Mouse (Mus musculus) ES-E14 (cell line): ENCODE measurements around the gene Cox5b. TPM values are rescaled to one million over a fixed set of nuclear protein-coding genes. Genes with fewer than 3 reads are reported as not detected.

ENCODE experiments used
- DNase-seq: peaks from one replicate; pipeline ENCODE4 v3.0.0-alpha.2; 2013; ENCODE audit warnings: low read depth, low spot score
- H3K27ac ChIP-seq: 2 replicates; pipeline ENCODE4 v1.5.1; 2012; ENCODE audit warnings: low read depth, mild to moderate bottlenecking, low read length, moderate library complexity, mixed read lengths; ENCODE audit not compliant: poor library complexity, insufficient read depth, severe bottlenecking
- H3K36me3 ChIP-seq: 2 replicates; pipeline ENCODE4 v1.6.1; 2012; ENCODE audit warnings: mild to moderate bottlenecking, low read length, moderate library complexity, mixed read lengths; ENCODE audit not compliant: control insufficient read depth, poor library complexity, insufficient read depth, severe bottlenecking
- H3K4me1 ChIP-seq, 2 experiments: fragments of 150-350 bp in 1 of 2; sonication (generic) in 1 of 2; 2 replicates each; pipeline ENCODE4 v1.6.1; 2012; ENCODE audit warnings: low read length in 2 of 2, mild to moderate bottlenecking in 1 of 2, mixed read lengths in 1 of 2; ENCODE audit not compliant: control insufficient read depth in 2 of 2, insufficient read depth in 2 of 2, poor library complexity in 1 of 2
- H3K4me3 ChIP-seq, 2 experiments: fragments of 150-350 bp in 1 of 2; sonication (generic) in 1 of 2; 2 replicates each; pipeline ENCODE4 v1.5.1; 2012; ENCODE audit warnings: low read length in 2 of 2, low read depth in 1 of 2, mild to moderate bottlenecking in 1 of 2, mixed read lengths in 1 of 2; ENCODE audit not compliant: insufficient read depth in 1 of 2, poor library complexity in 1 of 2, severe bottlenecking in 1 of 2
- H3K9ac ChIP-seq: 2 replicates; pipeline ENCODE4 v1.6.1; 2012; ENCODE audit warnings: low read depth, mild to moderate bottlenecking, low read length, mixed read lengths; ENCODE audit not compliant: poor library complexity, insufficient read depth, severe bottlenecking
- H3K9me3 ChIP-seq: fragments of 150-350 bp; sonication (generic); 2 replicates; pipeline ENCODE4 v1.6.1; 2012; ENCODE audit warnings: low read depth, mild to moderate bottlenecking, low read length; ENCODE audit not compliant: control insufficient read depth, insufficient read depth
- CHD2 ChIP-seq: IDR thresholded peaks from 2 replicates; pipeline ENCODE4 v1.6.1; 2014; ENCODE audit warnings: mild to moderate bottlenecking, low read depth, low read length, inconsistent platforms
- HCFC1 ChIP-seq: IDR thresholded peaks from 2 replicates; pipeline ENCODE4 v1.6.1; 2012; ENCODE audit warnings: low read length, inconsistent platforms, borderline replicate concordance; ENCODE audit not compliant: insufficient read depth
- MAFK ChIP-seq: IDR thresholded peaks from 2 replicates; pipeline ENCODE4 v1.6.1; 2014; ENCODE audit warnings: mild to moderate bottlenecking, low read depth, low read length, inconsistent platforms; ENCODE audit not compliant: insufficient read depth
- ZC3H11A ChIP-seq: IDR thresholded peaks from 2 replicates; pipeline ENCODE4 v1.6.1; 2012; ENCODE audit warnings: low read depth, mild to moderate bottlenecking, inconsistent platforms, low read length, borderline replicate concordance
- ZNF384 ChIP-seq: IDR thresholded peaks from 2 replicates; pipeline ENCODE4 v1.6.1; 2012; ENCODE audit warnings: low read depth, low read length, inconsistent platforms
- in situ Hi-C, 2 experiments: fragments of 600-800 bp; cut with MboI; formaldehyde crosslinking; loops; one replicate each; pipeline ENCODE4 v1.15.1; 2025; ENCODE audit warnings: low sequenced_read_pairs in 2 of 2, inconsistent platforms in 1 of 2; ENCODE audit not compliant: unreplicated experiment in 2 of 2
- total RNA-seq: library from RNA; depleted of rRNA; stranded (reverse); fragments of 300-350 nt; gene quantifications from 2 replicates; pipeline ENCODE4 v1.2.3, GENCODE M21; 2012; rRNA removed

The Cox5b gene
- total RNA-seq, 1 experiment, result 598 TPM

DNA sequence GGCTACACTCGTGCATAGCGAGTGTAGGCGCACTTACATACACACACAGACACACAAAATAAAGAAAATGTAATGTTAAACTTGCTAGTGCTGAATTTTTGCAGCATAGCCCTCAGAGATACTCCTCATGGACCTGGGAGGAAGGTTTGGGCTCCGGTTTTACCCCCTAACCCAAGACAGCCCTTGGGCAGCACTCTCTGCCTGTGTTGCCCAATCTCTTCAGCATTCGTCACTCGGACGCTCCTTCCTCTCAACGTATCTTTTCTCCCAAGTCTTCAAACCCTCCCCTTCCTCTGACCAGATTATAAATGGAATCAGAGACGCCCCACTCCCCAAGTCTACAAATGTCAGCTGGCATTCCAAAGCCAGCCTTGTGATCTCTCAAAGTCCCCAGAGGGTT is 51.8 kb downstream of the Cox5b start:
- H3K4me1 ChIP-seq, result peaks cover 0 to 7% of the 10 kb centered on the region in 2 experiments; a peak in 1 of 4 replicates
- H3K36me3 ChIP-seq, result no peaks in the 10 kb centered on the region
- DNase-seq, result no peak
- no peak overlapping the region for H3K27ac ChIP-seq
- no peak overlapping the region for H3K4me3 ChIP-seq
- no peaks in the 10 kb centered on the region for H3K9me3 ChIP-seq
- H3K9ac ChIP-seq, result no peak overlapping the region
- in situ Hi-C loops, result no loop called here
- TF ChIP-seq MAFK, result no peak
- no peak for TF ChIP-seq CHD2
- no peak for TF ChIP-seq HCFC1
- no peak for TF ChIP-seq ZNF384
- no peak for TF ChIP-seq ZC3H11A

Other genes with a start within 250 kb of the Cox5b start
- gene Lman2l, start 246.2 kb upstream of the Cox5b start, total RNA-seq, result 10.9 and 13.0 TPM in 2 replicates
- 10.7 and 17.9 TPM in 2 replicates for gene Cnnm4, start 219.8 kb upstream of the Cox5b start, total RNA-seq
- gene Cnnm3, start 179.6 kb upstream of the Cox5b start, total RNA-seq, result 28.6 and 50.7 TPM in 2 replicates
- gene Ankrd23, start 154.6 kb upstream of the Cox5b start, total RNA-seq, result 5.0 and 5.5 TPM in 2 replicates
- gene Gm42417, start 152.0 kb upstream of the Cox5b start, total RNA-seq, result 0.21 TPM in 1 of 2 replicates, not detected in the other
- 11.3 and 15.7 TPM in 2 replicates for gene Ankrd39, start 144.0 kb upstream of the Cox5b start, total RNA-seq
- 9.8 and 10.0 TPM in 2 replicates for gene Sema4c, start 133.1 kb upstream of the Cox5b start, total RNA-seq
- 8.0 and 11.2 TPM in 2 replicates for gene Fam178b, start 8.3 kb upstream of the Cox5b start, total RNA-seq
- not detected in 2 replicates for gene 4933424G06Rik, start 18.7 kb downstream of the Cox5b start, total RNA-seq
- 115 and 129 TPM in 2 replicates for gene Actr1b, start 23.0 kb downstream of the Cox5b start, total RNA-seq
- 2.5 and 5.0 TPM in 2 replicates for gene Zap70, start 70.3 kb downstream of the Cox5b start, total RNA-seq